Mouse (Mus musculus) intestine, embryonic 16.5 days (tissue): ENCODE data around the gene Evc2. TPM values are rescaled to one million over a fixed set of nuclear protein-coding genes. Genes with fewer than 3 reads are reported as not detected.
A peak's percentile ranks its signal among the peaks of the same experiment; 100 is the strongest.

Source experiments
- ATAC-seq: fragments of 200-750 bp; cut with Nextera tagmentation; 2 replicates; pipeline ENCODE4 v1.8.0; 2017; ENCODE audit warnings: moderate TSS enrichment, moderate library complexity
- H3K27ac ChIP-seq: fragments of 300-500 bp; sonication (generic); 2 replicates; pipeline ENCODE4 v1.5.1; 2014; ENCODE audit warnings: mild to moderate bottlenecking, low read length
- H3K27me3 ChIP-seq: fragments of 300-500 bp; sonication (generic); replicated peaks from 2 replicates; pipeline ENCODE4 v1.6.1; 2014; ENCODE audit warnings: low read length, control low read depth, mixed read lengths; ENCODE audit not compliant: control insufficient read depth, insufficient read depth
- H3K36me3 ChIP-seq: fragments of 300-500 bp; sonication (generic); 2 replicates; pipeline ENCODE4 v1.6.1; 2014; ENCODE audit warnings: low read length, control low read depth; ENCODE audit not compliant: control insufficient read depth, insufficient read depth
- H3K4me1 ChIP-seq: fragments of 300-500 bp; sonication (generic); 2 replicates; pipeline ENCODE4 v1.6.1; 2014; ENCODE audit warnings: low read length, control low read depth, mixed read lengths; ENCODE audit not compliant: control insufficient read depth, insufficient read depth
- H3K4me2 ChIP-seq: fragments of 300-500 bp; sonication (generic); 2 replicates; pipeline ENCODE4 v1.6.1; 2014; ENCODE audit warnings: low read depth, low read length, control low read depth
- H3K4me3 ChIP-seq: fragments of 300-500 bp; sonication (generic); 2 replicates; pipeline ENCODE4 v1.5.1; 2014; ENCODE audit warnings: mild to moderate bottlenecking, low read length
- H3K9ac ChIP-seq: fragments of 300-500 bp; sonication (generic); 2 replicates; pipeline ENCODE4 v1.6.1; 2014; ENCODE audit warnings: low read depth, low read length
- H3K9me3 ChIP-seq: fragments of 300-500 bp; sonication (generic); 2 replicates; pipeline ENCODE4 v1.6.1; 2016; ENCODE audit warnings: low read length, control low read depth; ENCODE audit not compliant: control insufficient read depth
- WGBS: fragments of 180-500 bp; shearing (Covaris S2); extraction: QIAGEN DNeasy Blood & Tissue Kit; methylation state at CpG from one replicate; pipeline ENCODE4 v1.1.7; 2014; 5-methylcytosine and 5-hydroxymethylcytosine counted together
- polyA plus RNA-seq: library from polyadenylated mRNA; unstranded; fragments of >200 nt; fragmentation: Nextera tagmentation; extraction: Ambion mirVana; gene quantifications from 2 replicates; pipeline ENCODE4 v1.2.1, GENCODE M21; 2015

Evc2 gene
- polyA plus RNA-seq, 1 experiment from 2014 or later: 8.5 TPM

GRCm38 (mm10) chr5:37456590-37456989 is 118.3 kb downstream of the Evc2 start:
- no peaks in the 10 kb centered on the region for H3K27me3 ChIP-seq
- 75% methylated on average over 2 of the region's 2 CpGs for WGBS
- ATAC-seq: no peak
- H3K4me2 ChIP-seq: no peak overlapping the region
- H3K27ac ChIP-seq: no peak overlapping the region
- 0 out of 2 replicates have a peak, but pooled peaks cover 2% of the 10 kb centered on the region for H3K4me1 ChIP-seq
- H3K4me3 ChIP-seq: no peak overlapping the region
- no peaks in the 10 kb centered on the region for H3K9me3 ChIP-seq
- no peaks in the 10 kb centered on the region for H3K36me3 ChIP-seq
- H3K9ac ChIP-seq: no peak overlapping the region

GRCm38 (mm10) chr5:37457191-37457590 is 118.9 kb downstream of the Evc2 start:
- Histone ChIP-seq H3K36me3 (no peaks in the 10 kb centered on the region), H3K27me3 (no peaks in the 10 kb centered on the region), H3K4me1 (0 out of 2 replicates have a peak, but pooled peaks cover 2% of the 10 kb centered on the region), H3K4me2 (no peak overlapping the region), H3K4me3 (no peak overlapping the region), H3K9me3 (no peaks in the 10 kb centered on the region), H3K9ac (no peak overlapping the region), H3K27ac (no peak overlapping the region)
- WGBS: 78% methylated on average over 5 of the region's 5 CpGs
- ATAC-seq: no peak

GRCm38 (mm10) chr5:37457831-37458230 is 119.5 kb downstream of the Evc2 start:
- Histone ChIP-seq H3K9ac (no peak overlapping the region), H3K4me1 (0 out of 2 replicates have a peak, but pooled peaks cover 2% of the 10 kb centered on the region), H3K9me3 (no peaks in the 10 kb centered on the region), H3K27me3 (no peaks in the 10 kb centered on the region), H3K36me3 (no peaks in the 10 kb centered on the region), H3K4me2 (no peak overlapping the region), H3K4me3 (no peak overlapping the region), H3K27ac (no peak overlapping the region)
- 88% methylated on average over 2 of the region's 2 CpGs for WGBS
- ATAC-seq: no peak; the same call in 1 of the 2 replicates

GRCm38 (mm10) chr5:37458236-37458635 is 119.9 kb downstream of the Evc2 start:
- 0 out of 2 replicates have a peak, but pooled peaks cover 2% of the 10 kb centered on the region for H3K4me1 ChIP-seq
- 62% methylated on average over 2 of the region's 2 CpGs for WGBS

GRCm38 (mm10) chr5:37465461-37465860 is 127.2 kb downstream of the Evc2 start:
- H3K4me2 ChIP-seq: no peak overlapping the region
- no peaks in the 10 kb centered on the region for H3K4me1 ChIP-seq
- no peak overlapping the region for H3K4me3 ChIP-seq
- no peaks in the 10 kb centered on the region for H3K36me3 ChIP-seq
- H3K27ac ChIP-seq: no peak overlapping the region
- 90% methylated on average over 10 of the region's 10 CpGs for WGBS
- H3K27me3 ChIP-seq: no peaks in the 10 kb centered on the region
- no peaks in the 10 kb centered on the region for H3K9me3 ChIP-seq
- H3K9ac ChIP-seq: no peak overlapping the region
- no peak for ATAC-seq

More at GRCm38 (mm10) chr5:37458236-37458635, 119.9 kb downstream of the Evc2 start:
- Histone ChIP-seq H3K9me3 (no peaks in the 10 kb centered on the region), H3K27me3 (no peaks in the 10 kb centered on the region), H3K4me3 (no peak overlapping the region), H3K4me2 (no peak overlapping the region), H3K36me3 (no peaks in the 10 kb centered on the region), H3K27ac (no peak overlapping the region), H3K9ac (no peak overlapping the region)
- peak; percentile 78 for ATAC-seq

GRCm38 (mm10) chr5:37467646-37468045 is 129.3 kb downstream of the Evc2 start:
- H3K36me3 ChIP-seq: no peaks in the 10 kb centered on the region
- no peaks in the 10 kb centered on the region for H3K9me3 ChIP-seq
- no peak overlapping the region for H3K27ac ChIP-seq
- no peaks in the 10 kb centered on the region for H3K27me3 ChIP-seq
- ATAC-seq: no peak
- no peak overlapping the region for H3K4me2 ChIP-seq
- WGBS: 71% methylated on average over 2 of the region's 2 CpGs
- no peak overlapping the region for H3K4me3 ChIP-seq
- no peak overlapping the region for H3K9ac ChIP-seq
- no peaks in the 10 kb centered on the region for H3K4me1 ChIP-seq

GRCm38 (mm10) chr5:37469031-37469430 is 130.7 kb downstream of the Evc2 start:
- H3K4me3 ChIP-seq: no peak overlapping the region
- H3K27me3 ChIP-seq: no peaks in the 10 kb centered on the region
- WGBS: 73% methylated on average over 5 of the region's 5 CpGs
- no peak for ATAC-seq
- H3K4me2 ChIP-seq: no peak overlapping the region
- H3K36me3 ChIP-seq: no peaks in the 10 kb centered on the region
- no peaks in the 10 kb centered on the region for H3K9me3 ChIP-seq
- no peak overlapping the region for H3K27ac ChIP-seq
- H3K4me1 ChIP-seq: no peaks in the 10 kb centered on the region
- no peak overlapping the region for H3K9ac ChIP-seq

GRCm38 (mm10) chr5:37471584-37471983 is 133.3 kb downstream of the Evc2 start:
- Histone ChIP-seq H3K9ac (no peak overlapping the region), H3K9me3 (no peaks in the 10 kb centered on the region), H3K27me3 (no peaks in the 10 kb centered on the region), H3K27ac (no peak overlapping the region), H3K4me1 (no peaks in the 10 kb centered on the region), H3K4me2 (no peak overlapping the region), H3K36me3 (no peaks in the 10 kb centered on the region), H3K4me3 (no peak overlapping the region)
- 86% methylated on average over 4 of the region's 4 CpGs for WGBS
- no peak for ATAC-seq

GRCm38 (mm10) chr5:37472025-37472608 is 133.8 kb downstream of the Evc2 start:
- Histone ChIP-seq H3K4me1 (no peaks in the 10 kb centered on the region), H3K9me3 (no peaks in the 10 kb centered on the region), H3K27me3 (no peaks in the 10 kb centered on the region), H3K36me3 (no peaks in the 10 kb centered on the region), H3K9ac (no peak overlapping the region), H3K4me2 (no peak overlapping the region), H3K4me3 (no peak overlapping the region), H3K27ac (no peak overlapping the region)
- no peak for ATAC-seq
- WGBS: 64% methylated on average over 3 of the region's 3 CpGs
